Mouse (Mus musculus) frontal cortex, postnatal 10 days (tissue): ENCODE measurements at regions not wholly inside any gene's neighbourhood (a gene's known extent, or its start where the extent isn't known, plus 50 kb on each side); places are given as distances from the start of the nearest gene placed in this dataset.

Experiments
- DNase-seq, 2 experiments: peaks; one replicate each; pipeline ENCODE4 v3.0.0; 2022; ENCODE audit warnings: low spot score in 2 of 2, mixed read lengths in 1 of 2

DNA sequence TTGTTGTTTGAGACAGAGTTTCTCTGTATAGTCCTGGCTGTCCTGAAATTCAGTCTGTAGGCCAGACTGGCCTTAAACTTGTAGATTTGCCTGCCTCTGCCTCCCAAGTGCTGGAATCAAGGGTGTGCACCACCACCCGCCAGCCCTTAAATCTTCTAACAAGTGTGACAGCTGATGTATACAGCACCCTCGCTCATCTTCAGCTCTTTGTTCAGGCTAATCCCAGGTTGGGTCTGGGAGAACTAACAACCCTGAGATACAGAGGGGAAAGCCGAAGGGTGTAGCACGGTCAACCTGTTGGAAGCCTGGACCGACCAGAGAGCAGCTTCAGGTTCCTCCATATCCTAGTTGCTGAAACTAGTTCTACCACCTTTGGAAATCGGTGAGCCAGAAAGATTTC, 99.0 kb downstream of the Tmem30b start:
- DNase-seq = no peak

DNA sequence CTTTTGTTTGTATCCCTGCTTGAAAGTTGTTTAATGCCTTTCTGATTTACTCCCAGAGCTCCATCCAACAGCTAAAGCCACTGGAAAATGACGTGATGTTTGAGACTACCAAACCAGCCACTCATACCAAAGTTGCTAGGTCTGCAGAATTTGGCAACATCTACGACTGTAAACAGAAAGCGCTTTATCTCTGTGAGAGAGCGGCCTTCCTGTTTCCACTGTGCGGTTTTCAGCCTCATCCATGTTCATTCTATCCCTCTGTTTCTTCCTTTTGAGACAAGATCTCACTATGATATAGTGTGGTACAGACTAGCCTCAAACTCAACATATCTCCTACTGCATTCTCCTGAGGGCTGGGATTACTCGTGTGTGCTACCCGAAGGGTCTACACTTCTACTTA, 100.0 kb downstream of the Tmem30b start:
- DNase-seq = no peak

DNA sequence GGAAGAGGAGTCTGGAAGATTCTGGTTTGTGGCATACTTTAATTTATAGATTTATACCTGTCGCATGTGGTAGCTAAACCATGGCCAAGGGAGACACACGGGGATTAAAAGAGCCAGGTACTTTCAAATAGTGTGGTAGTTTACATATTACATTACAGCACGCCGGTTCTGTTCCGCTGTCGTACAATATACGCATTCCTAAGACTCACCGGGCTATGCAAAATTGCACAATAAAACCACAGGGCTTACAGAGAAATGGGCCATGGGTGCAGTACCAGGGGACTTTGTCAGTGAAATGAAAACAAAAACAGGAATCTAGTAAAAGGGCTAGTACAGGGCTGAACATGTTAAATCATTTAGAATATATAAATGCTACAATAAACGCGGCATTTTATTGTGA, 100.6 kb downstream of the Tmem30b start:
- no peak for DNase-seq

DNA sequence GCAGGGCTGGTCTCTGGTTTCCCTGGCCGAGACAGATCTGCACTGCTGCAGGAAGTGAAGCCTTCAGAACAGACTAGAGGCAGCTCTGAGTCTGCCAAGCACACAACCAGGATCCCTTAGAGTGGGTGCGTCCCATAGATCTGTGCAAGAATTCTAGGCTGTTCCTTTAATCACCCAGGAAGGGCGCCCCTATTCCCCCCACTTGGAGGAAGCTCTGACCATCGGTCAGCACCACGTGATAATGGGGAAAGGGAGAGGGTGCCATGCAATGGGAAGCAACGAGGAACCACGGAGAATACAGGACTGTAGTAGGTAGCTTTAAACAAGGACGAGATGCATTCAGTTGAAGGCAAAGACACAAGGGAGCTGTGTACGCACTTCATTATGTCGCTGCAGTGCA, 101.1 kb downstream of the Tmem30b start:
- DNase-seq = no peak

DNA sequence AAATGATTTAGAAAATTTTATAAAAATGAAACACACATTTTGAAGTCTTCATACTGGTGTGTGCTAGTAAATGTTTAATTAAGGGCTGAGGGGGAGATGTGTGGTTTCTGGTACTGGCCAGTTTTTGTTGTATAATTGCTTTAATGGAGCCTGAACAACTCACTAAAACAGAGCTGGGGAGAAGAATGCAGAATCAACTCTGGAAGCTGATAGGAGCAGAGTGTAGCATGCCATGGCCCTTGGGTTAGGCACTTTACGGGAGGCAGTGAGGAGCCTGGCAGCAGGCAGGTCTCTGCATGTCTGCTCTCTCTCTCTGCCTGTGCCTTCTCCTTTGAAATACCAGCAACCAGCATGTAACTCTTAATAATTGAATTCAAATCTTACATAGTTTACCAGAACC, 104.9 kb downstream of the Tmem30b start:
- DNase-seq = no peak

DNA sequence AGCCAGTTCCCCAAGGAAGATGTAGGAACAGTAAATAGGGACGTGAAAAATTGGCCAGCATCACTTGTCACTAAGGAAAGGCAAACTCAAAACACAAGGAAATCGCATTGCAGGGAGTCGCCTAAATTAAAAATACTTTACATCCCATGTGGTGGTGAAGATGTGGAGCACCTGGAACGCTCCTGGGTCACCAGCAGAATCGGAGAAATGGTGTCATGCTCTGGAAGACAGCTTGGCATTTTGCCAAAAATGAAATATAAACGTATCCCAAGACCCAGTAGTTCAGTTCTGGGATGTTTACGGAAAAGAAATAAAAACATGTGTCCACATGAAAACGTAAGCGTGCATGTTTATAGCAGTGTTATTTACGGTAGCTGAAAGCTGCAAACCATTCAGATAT, 111.5 kb downstream of the Tmem30b start:
- DNase-seq = no peak

DNA sequence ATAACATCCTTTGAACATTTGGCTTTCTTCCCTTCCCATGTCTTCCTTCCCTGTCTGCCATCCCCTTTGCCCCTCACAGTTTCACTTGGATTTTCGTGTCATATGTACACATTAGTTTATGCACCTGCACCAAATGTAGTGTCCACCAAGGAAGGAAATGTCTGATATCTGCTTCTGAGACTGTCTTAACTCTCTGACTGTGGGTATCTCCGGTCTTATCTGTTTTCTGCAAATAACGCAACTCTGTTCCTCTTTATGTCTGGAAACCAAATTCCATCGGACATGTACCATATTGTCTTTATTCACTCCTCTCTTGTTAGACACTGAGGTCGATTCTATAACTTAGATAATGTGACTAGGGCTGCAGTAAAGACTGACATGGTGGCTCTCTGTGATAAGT, 113.6 kb downstream of the Tmem30b start:
- DNase-seq = no peak

DNA sequence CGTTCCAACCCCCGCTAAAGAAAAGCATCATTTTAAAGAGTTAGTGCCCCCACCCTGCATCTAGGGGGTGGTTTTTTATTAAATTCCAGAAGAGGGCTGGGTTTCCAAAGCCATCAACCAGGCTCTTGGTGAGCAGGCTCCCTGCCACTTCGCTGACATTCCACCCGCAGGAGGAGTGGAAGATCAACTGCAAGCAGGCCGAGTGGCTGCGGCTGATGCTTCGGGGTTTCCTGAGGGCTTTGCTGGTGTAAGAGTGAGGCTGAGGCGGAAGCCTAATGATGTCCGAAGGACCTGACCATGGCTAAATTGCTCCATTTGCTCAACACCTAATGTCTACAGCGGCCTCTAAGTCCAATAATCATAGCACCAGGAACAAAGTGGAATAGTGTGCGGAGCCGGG, 118.0 kb downstream of the Tmem30b start:
- DNase-seq = no peak

DNA sequence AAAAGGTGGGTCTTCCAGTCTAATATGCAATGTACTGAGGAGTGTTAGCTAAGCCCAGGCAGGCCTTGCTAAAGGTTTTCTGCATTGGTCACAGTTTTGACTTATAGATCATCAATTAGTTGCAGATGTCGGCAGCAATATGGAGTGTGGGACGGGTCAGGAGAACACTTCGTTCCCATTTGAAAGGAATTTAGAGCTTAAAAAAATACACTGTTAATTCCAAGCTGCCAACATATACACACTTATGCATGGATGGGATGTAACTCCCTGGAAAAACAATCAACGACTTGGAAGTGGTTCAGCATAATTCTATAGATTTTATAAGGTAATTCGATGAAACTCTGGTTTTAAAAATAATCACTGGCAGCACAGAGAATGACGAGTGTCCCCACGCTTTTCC, 121.4 kb downstream of the Tmem30b start:
- no peak for DNase-seq

DNA sequence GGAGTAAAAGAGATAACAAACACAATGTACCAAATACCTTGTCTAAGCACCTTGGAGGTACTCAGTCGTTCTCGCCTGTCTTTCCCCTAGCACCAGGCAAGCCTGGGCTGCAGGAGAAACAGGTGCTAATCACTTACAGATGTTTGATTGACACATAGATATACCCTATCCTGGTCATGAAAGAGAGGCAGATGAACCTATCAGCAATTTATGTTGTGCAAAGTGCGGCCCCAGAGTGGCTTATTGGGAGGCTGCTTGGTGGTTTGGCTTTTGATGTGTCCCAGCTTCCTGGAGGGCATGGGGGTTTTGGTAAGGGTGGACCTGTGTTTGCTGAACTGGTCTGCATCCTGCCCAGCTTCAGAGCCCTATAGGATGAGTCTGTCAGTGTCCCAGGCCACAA, 129.1 kb downstream of the Tmem30b start:
- no peak for DNase-seq

DNA sequence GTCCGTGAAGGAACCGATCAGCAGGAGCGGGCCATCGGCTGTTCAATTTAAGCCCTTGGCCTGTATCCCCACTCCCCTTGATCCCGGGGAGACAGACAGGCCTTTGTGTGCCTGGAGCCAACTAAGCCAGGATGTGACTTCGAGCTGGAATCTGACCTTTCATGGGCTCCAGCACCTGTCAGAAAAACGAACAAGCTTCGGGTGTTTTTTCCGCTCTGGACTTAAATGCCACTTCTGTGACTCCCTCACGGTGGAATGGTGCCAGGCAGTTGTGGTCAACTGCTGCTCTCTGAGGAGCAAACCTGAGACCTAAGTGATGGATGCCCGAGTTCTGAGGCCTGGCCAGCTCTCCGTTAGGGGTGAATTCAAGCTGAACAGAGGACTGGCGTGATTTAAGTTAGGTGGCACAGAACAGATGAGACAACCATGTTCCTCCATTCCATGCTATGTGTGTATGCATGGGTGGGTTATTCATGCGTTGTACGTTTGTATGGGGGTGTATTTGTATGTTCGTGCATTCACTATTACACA, 129.8 kb downstream of the Tmem30b start:
- DNase-seq = no peak

DNA sequence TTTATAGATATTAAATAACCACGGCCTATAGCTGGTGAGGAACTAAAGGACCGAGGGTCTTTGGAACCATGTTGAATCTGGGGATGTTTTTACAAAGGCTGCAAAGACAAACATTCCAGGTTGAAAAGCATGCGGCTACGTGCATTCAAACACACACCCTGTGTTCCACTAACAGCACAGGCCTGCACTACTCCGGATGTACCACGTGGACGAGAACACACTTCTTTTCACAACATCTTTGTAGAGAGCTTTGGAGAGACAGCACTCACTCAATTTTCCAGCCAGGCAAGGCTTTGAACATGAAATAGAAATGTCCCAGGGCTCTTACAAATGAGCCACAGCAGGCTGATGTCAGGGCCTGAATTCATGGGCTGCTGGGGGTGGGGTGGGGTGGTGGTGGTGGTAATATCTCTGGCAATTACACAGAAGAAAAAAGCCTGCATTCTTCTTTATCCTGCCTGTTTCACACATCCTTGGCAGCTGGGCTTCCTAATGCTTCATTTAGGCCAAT, 129.3 kb downstream of the Slc38a6 start:
- no peak for DNase-seq

DNA sequence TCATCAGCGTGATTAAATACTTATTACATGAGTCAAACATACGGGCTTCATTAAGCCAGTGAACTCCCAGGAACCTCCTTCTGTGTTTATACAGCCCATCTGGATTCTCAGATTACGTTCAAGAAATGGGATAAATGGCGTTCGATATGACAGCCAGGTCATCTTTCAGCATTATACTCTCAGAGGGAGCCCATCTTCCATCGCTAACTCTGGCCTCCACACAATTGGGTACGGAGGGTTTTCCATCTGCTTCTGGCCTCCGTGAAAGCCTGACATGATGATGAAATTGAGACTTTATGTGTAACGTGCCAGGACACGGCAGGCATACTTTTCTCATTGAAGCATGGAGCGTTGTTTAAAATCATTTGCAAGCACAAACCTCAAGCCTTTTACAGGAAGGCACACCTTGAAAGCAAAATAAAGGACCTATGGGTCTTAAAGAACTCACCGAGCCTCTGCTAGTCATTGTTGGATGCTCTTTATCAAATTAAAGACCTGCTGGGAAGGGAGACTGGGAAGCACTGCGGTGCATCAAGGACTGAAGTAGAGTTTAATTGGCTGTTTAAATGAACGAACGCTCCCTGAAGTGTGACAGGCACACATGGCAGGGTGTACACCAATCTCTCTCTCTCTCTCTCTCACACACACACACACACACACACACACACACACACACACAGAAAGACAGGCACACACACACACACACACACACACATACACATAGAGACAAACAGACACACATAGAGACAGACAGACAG, 127.0 kb downstream of the Slc38a6 start:
- DNase-seq = no peak

DNA sequence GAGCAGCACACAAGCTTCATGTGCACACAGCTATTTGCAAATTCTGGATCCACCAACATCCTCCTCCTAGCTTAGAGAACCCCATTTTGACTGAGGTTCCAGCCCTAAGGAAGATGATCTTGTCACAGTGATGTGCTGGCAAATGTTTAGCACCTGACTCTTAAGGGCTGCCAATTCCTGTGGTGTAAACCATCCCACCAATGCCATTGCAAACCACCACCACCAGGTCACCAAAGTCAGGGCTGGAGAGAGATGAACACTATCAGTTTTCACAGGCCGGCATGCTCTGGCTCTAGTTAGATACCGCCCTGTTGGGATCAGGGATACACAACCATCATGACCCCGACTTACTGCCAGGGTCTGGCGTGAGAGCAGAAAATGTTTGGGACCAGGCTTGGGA, 125.9 kb downstream of the Slc38a6 start:
- no peak for DNase-seq

DNA sequence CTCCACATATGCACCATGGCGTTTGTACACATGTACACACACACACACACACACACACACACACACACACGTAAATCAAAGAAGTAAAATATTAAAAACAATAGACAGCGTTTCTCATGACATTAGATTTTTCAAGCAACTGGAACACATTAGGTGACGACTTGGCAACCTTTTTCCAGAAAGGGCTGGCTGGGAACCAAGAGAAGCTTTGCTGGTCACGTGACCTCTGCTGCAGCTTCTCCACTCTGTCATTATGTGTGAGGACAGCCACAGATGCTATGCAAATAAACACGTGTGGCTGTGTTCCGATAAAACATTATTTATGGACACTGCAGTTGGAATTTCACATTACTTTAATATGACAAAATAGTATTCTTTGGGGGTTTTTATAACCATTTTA, 124.3 kb downstream of the Slc38a6 start:
- DNase-seq = no peak

DNA sequence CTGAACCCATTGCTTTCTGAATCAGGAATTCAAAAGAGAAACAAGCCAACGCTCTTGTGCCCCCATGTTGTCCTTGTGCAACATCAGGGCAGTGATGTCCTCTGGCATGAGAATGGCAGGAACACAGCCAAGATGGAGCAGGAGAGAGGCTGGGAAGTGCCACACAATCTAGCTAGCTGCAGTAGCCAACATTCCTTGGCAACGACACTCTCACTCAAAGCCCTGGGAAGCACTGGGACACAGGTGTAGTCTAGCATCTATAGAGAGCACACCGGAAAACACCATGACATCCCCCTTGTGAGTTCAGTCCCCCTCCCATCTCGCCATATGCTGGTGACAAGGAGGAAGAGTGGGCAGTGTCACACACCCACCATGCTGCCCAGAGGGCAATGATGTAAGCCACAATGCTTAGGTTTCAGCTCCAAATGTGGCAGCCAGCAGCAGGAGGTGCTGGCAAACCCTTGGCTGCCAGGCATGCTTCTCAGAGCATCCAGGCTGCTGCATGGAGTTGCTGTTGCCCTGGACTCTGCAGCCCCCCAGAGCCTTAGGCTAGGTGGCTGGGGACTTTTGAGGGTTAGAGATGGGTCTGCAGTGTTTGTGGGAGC, 123.0 kb downstream of the Slc38a6 start:
- no peak for DNase-seq

DNA sequence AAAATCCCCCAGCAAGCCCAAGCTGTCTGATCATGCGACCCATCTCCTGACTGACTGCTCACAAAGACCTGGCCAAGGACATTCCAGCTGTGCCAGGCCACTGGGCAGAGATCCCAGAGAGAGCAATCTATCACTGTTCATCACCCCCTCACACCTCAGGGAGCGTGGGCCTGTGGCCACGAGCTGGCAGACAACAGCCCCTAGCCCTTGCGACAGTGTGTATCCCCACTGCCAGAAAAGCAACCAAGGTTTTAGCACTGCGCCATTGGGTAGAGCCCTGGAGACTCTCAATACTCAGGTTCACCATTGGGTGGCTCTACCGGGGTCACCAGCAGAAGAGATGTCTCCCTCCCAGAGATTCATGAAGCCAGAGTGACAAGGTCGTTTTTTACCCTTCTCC, 122.0 kb downstream of the Slc38a6 start:
- no peak for DNase-seq

DNA sequence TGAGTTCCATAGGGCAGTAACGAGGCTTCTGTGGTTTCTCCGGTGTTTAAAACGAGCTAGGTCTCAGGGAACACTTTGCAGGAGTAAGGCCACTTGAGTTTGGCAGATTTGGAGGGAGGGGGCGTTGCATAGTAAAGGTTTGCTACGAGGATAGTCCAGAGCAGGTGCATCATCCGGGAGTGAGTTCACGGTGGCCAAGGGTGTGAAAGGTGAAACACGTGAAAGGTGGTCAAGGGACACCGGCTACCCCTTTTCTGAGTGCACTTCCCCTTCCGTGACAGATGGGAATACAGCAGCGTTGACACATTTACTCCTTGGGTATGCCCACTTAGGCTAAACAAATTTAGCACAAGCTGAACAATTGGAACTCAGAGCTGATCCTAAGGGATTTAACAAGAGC, 121.6 kb downstream of the Slc38a6 start:
- DNase-seq = no peak

DNA sequence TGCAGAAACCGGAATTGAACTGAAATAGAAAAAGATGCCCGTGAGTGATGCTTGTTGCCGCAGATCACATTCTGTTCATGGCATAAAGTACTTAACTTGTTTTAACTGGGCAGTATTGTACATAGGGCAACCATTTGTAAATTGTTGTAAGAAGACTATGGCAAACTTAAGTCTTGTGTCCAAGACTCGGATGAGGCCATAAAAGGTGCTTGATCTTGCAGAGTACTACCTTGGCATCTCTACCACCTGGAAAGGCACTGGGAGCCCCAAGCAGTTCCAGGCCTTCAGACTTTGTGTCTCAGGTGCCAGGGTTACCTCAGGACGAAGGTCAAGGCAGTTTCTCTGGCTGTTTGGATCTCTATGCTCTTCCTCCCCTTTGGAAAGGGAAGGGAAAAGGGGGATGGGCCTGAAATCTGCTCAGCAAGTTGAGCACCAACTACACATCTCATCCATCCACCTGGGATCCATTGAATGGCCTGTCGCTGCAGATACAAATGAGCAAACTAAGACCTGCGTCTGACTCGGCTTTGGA, 120.0 kb downstream of the Slc38a6 start:
- no peak for DNase-seq

DNA sequence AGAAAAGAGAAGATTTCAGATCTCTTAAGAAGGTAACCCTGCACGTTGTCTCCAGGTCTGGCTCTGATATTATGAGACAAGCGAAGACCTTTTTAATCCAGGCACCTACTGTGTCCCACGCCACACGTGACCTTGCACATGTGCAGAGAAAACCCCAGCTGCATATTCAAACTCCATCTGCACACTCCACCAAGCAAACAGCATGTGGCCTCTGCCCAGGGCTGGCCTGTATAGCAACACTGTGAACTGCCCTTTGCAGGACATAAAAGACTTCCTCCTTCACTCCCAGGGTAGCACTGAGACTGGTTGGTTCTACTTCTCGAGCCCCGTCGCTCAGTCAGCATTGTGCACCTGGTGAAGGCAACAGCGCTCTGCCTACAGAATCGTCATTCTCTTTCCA, 119.0 kb downstream of the Slc38a6 start:
- DNase-seq = no peak

DNA sequence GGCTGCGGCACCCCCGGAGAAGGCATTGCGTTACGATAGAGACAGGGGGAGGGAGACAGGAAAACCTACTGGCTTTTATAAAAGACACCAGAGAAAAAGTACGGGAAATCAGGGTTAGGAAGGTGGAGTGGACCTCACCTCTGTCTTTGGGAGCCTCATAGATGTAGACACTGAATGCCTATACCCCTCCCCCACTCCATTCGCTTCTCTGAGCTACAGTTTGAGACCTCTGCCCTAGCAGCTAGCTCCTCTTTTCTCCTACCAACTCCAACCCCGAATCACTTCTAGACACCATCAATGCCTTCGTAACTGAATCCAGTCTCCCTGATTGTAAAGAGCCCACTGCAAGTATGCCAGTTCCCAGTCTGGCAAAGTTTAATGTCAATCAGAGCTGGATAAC, 118.5 kb downstream of the Slc38a6 start:
- no peak for DNase-seq

DNA sequence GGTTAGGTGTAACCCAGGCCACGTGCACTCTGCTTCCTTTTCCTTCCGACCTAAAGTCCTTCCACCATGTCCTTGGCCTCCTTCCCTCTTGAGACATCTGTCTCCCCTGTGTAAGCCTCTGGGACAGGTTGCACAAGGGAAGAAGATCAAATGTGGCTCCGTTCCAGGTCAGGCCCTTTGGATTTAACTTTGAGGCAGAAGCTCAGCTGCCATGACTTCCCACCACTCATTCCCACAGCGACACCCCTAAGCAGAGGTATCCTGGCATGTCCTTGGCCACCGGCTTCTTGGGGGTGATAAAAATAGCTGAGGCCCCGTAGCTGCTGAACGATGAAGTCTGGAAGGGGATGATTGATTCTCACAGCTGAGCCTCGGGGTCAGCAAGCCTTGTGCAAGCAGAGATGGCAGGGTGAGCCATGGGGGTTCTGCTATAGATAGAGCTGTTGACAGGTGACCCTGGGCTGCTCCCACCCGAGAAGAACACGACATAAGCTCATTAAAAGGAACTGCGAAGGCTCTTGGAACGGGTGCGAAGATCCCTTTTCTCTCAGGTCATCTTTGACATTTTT, 117.4 kb downstream of the Slc38a6 start:
- no peak for DNase-seq
